Mouse (Mus musculus) G1E (cell line): ENCODE data around the gene Bend3.

ENCODE experiments used
- GATA1 ChIP-seq: IDR thresholded peaks from 2 replicates; pipeline ENCODE4 v1.6.1; 2012; ENCODE audit warnings: borderline replicate concordance, low read length, inconsistent platforms, mixed read lengths
- TAL1 ChIP-seq: conservative IDR thresholded peaks from 2 replicates; pipeline ENCODE4 v1.6.1; 2012; ENCODE audit warnings: low read depth, low read length, inconsistent platforms, mixed read lengths

DNA sequence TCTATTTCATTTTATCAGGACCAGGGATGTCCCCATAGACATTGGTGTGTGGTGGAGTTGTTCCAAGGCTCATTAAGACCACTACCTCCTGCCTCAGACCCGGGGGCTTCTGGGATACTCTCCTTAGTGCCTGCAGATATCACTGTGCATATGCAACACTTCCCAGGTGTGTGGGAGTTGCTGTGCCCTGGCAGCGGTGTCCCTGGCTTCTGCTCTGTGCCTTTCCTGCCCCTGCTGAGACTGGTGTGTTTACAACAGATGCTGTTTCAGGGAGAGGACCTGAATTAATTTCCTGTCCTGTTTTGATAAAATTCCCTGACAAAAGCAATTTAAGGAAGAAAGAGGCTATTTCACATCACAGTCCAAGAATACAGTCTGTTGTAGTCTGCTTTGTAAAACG is 72.3 kb downstream of the Bend3 start:
- no peak for TF ChIP-seq GATA1
- TF ChIP-seq TAL1: no peak
